ENCODE assay signal across 30 mouse cellular contexts in genomic region chr5:45932970-45933369, GRCm38 (mm10).
DNase-seq lines count a peak whose midpoint lies in the region; ATAC-seq and TF ChIP-seq lines count a peak whose summit lies in the region.
"Had no signal": no experiment of that assay in that cellular context is flagged by ENCODE, and none has a peak within 500 bp of the region (broad histone marks: within the 10 kb centered on the region; RNA-seq: fewer than 3 reads in every experiment).

No protein-coding gene starts in this region.

- no peaks in the 10 kb centered on the region for H3K9me3 ChIP-seq in forebrain, embryonic 12.5 days
- H3K9me3 ChIP-seq in forebrain, embryonic 10.5 days, result no peaks in the 10 kb centered on the region
- no peaks in the 10 kb centered on the region for H3K9me3 ChIP-seq in midbrain, embryonic 12.5 days
- no peaks in the 10 kb centered on the region for H3K9me3 ChIP-seq in midbrain, postnatal 0 days (ENCODE audit: low read length)
- H3K9me3 ChIP-seq: heart, embryonic 15.5 days; hindbrain, embryonic 13.5 days; liver, embryonic 12.5 days; neural tube, embryonic 12.5 days had no signal

- H3K36me3 ChIP-seq in forebrain, embryonic 12.5 days (replicated peaks), result no peaks in the 10 kb centered on the region
- H3K36me3 ChIP-seq in forebrain, embryonic 10.5 days (replicated peaks), result no peaks in the 10 kb centered on the region
- H3K36me3 ChIP-seq in midbrain, embryonic 12.5 days, result no peaks in the 10 kb centered on the region
- H3K36me3 ChIP-seq in midbrain, postnatal 0 days (ENCODE audit: insufficient read depth, low read length), result no peaks in the 10 kb centered on the region
- H3K36me3 ChIP-seq: heart, embryonic 15.5 days; hindbrain, embryonic 13.5 days; liver, embryonic 12.5 days; neural tube, embryonic 12.5 days had no signal

- no peak for TF ChIP-seq CTCF in brain, embryonic 14.5 days (IDR thresholded peaks at IDR 0.05; ENCODE audit: borderline replicate concordance, extremely low read depth, insufficient read depth, insufficient read length)
- no peak for TF ChIP-seq CTCF in midbrain, postnatal 0 days (IDR thresholded peaks at IDR 0.05)

- H3K4me3 ChIP-seq in forebrain, embryonic 12.5 days (replicated peaks), result no peak overlapping the region
- H3K4me3 ChIP-seq in forebrain, embryonic 10.5 days, result no peak overlapping the region
- no peak overlapping the region for H3K4me3 ChIP-seq in midbrain, embryonic 12.5 days
- no peak overlapping the region for H3K4me3 ChIP-seq in midbrain, postnatal 0 days (ENCODE audit: low read depth, low read length)
- H3K4me3 ChIP-seq: erythroblast, embryonic 14.5 days; heart, embryonic 15.5 days; hindbrain, embryonic 13.5 days; liver, embryonic 12.5 days; myocyte; neural tube, embryonic 12.5 days had no signal

- 0 out of 2 replicates have a peak, but pooled peaks cover 17% of the 10 kb centered on the region for H3K4me1 ChIP-seq in forebrain, embryonic 12.5 days
- H3K4me1 ChIP-seq in forebrain, embryonic 10.5 days, result no peaks in the 10 kb centered on the region
- peaks cover 4% of the 10 kb centered on the region; the same call in 1 of the 2 replicates for H3K4me1 ChIP-seq in midbrain, embryonic 12.5 days
- H3K4me1 ChIP-seq in midbrain, postnatal 0 days (ENCODE audit: insufficient read depth, low read length), result no peaks in the 10 kb centered on the region
- H3K4me1 ChIP-seq: heart, embryonic 15.5 days; liver, embryonic 12.5 days; neural tube, embryonic 12.5 days had no signal

- DNase-seq in forebrain, embryonic 10.5 days (ENCODE audit: extremely low spot score, low spot score), result no peak
- peak; percentile 70 for DNase-seq in brain, embryonic 14.5 days (ENCODE audit: low read depth)
- DNase-seq in midbrain, postnatal 0 days (ENCODE audit: low spot score), result peak; percentile 20
- DNase-seq in embryo, embryonic 9.5 days (ENCODE audit: extremely low spot score), result no peak
- no peak for DNase-seq in left cerebral cortex, adult 9 months (ENCODE audit: low spot score in 2 of 2)
- DNase-seq: adrenal gland, postnatal 10 days; cerebellum, adult 11 months; cerebellum, adult 9-11 months; gastrocnemius, postnatal 14 days; heart, postnatal 36 days; kidney, adult 9 months; kidney, postnatal 14 days; left cerebral cortex, postnatal 4 days; lung, adult 2 months; lung, postnatal 14 days; right cerebral cortex, adult 18-20 months; right cerebral cortex, postnatal 4 days; thymus, adult 18-20 months; thymus, postnatal 25 days had no signal

- ATAC-seq in forebrain, embryonic 12.5 days (ENCODE audit: low FRiP score), result peak; percentile 60; the same call in 1 of the 2 replicates
- ATAC-seq in midbrain, embryonic 12.5 days (ENCODE audit: low FRiP score, low read depth), result peak; percentile 48
- ATAC-seq in midbrain, postnatal 0 days (ENCODE audit: low FRiP score), result no peak
- ATAC-seq: intestine, postnatal 0 days; liver, embryonic 12.5 days; Patski had no signal

- no peak overlapping the region for H3K27ac ChIP-seq in forebrain, embryonic 12.5 days
- H3K27ac ChIP-seq in forebrain, embryonic 10.5 days, result no peak overlapping the region
- 0 out of 2 replicates have a peak overlapping the region, but pooled peaks have one; percentile 1 for H3K27ac ChIP-seq in midbrain, embryonic 12.5 days (replicated peaks)
- no peak overlapping the region for H3K27ac ChIP-seq in midbrain, postnatal 0 days (ENCODE audit: low read depth, low read length)
- H3K27ac ChIP-seq: heart, embryonic 15.5 days; hindbrain, embryonic 13.5 days; liver, embryonic 12.5 days; neural tube, embryonic 12.5 days; stomach, postnatal 0 days had no signal

- no peaks in the 10 kb centered on the region for H3K27me3 ChIP-seq in forebrain, embryonic 12.5 days
- no peaks in the 10 kb centered on the region for H3K27me3 ChIP-seq in forebrain, embryonic 10.5 days (ENCODE audit: poor library complexity, severe bottlenecking)
- no peaks in the 10 kb centered on the region for H3K27me3 ChIP-seq in midbrain, embryonic 12.5 days
- no peaks in the 10 kb centered on the region for H3K27me3 ChIP-seq in midbrain, postnatal 0 days (ENCODE audit: insufficient read depth, low read length)
- H3K27me3 ChIP-seq: heart, embryonic 15.5 days; hindbrain, embryonic 13.5 days; liver, embryonic 12.5 days; neural tube, embryonic 12.5 days had no signal

- WGBS in forebrain, embryonic 12.5 days, result 68% methylated on average over 4 of the region's 4 CpGs
- WGBS in forebrain, embryonic 10.5 days, result 86% methylated on average over 4 of the region's 4 CpGs
- WGBS in midbrain, embryonic 12.5 days, result 64% methylated on average over 4 of the region's 4 CpGs
- WGBS in midbrain, postnatal 0 days, result 32% methylated on average over 4 of the region's 4 CpGs

- H3K4me2 ChIP-seq in forebrain, embryonic 12.5 days, result no peak overlapping the region
- H3K4me2 ChIP-seq in midbrain, embryonic 12.5 days (replicated peaks), result no peak overlapping the region
- H3K4me2 ChIP-seq in midbrain, postnatal 0 days (ENCODE audit: low read depth, low read length, poor library complexity, severe bottlenecking), result no peak overlapping the region
- H3K4me2 ChIP-seq: heart, embryonic 15.5 days; hindbrain, embryonic 13.5 days; liver, embryonic 12.5 days; neural tube, embryonic 12.5 days had no signal

- TF ChIP-seq POLR2A in brain, embryonic 14.5 days (IDR thresholded peaks at IDR 0.05; ENCODE audit: borderline replicate concordance, extremely low read depth, insufficient read depth, insufficient read length, poor library complexity, severe bottlenecking), result no peak

- no peak overlapping the region for H3K9ac ChIP-seq in forebrain, embryonic 12.5 days
- no peak overlapping the region for H3K9ac ChIP-seq in midbrain, embryonic 12.5 days (replicated peaks)
- no peak overlapping the region for H3K9ac ChIP-seq in midbrain, postnatal 0 days (replicated peaks; ENCODE audit: low read length, poor library complexity, severe bottlenecking)
- H3K9ac ChIP-seq: heart, embryonic 15.5 days; hindbrain, embryonic 13.5 days; liver, embryonic 12.5 days; neural tube, embryonic 12.5 days had no signal

Comparison
In these comparisons a context has a peak if more than half of its experiments do, and no peak if none do; other contexts are left out.
1. DNase-seq: peak in brain, embryonic 14.5 days (single experiment) and midbrain, postnatal 0 days (single experiment); none in forebrain, embryonic 10.5 days (single experiment), embryo, embryonic 9.5 days (single experiment) and left cerebral cortex, adult 9 months (0 of 2).